Mouse (Mus musculus) kidney, postnatal 36 days (tissue): ENCODE results near the gene Smc1b.

Experiments
- DNase-seq, 2 experiments: peaks; one replicate each; pipeline ENCODE4 v3.0.0; 2021 to 2022; ENCODE audit warnings: mixed read lengths in 2 of 2

The Smc1b gene

GRCm38 (mm10) chr15:85016951-85017664 lies 114.7 kb downstream of the Smc1b start, which contains the start of gene Upk3a:
TSS of gene Upk3a (plus strand) at chr15:85017141.
- peak; percentile 58 to 74 for DNase-seq

- DNase-seq = no peak
These were observed 116.0 kb downstream of the Smc1b start for GRCm38 (mm10) chr15:85015771-85016170.
